Mouse (Mus musculus) testis, adult 2 months (tissue): ENCODE data around the gene Shb. TPM values are rescaled to one million over a fixed set of nuclear protein-coding genes. Genes with fewer than 3 reads are reported as not detected.
A peak's percentile ranks its signal among the peaks of the same experiment; 100 is the strongest.

ENCODE experiments used
- H3K27ac ChIP-seq: fragments of 200-500 bp; 2 replicates; pipeline ENCODE4 v1.5.1; 2012; ENCODE audit warnings: low read depth, low read length; ENCODE audit not compliant: control insufficient read depth, insufficient read depth
- H3K27me3 ChIP-seq: fragments of 200-500 bp; 2 replicates; pipeline ENCODE4 v1.6.1; 2012; ENCODE audit warnings: mild to moderate bottlenecking, low read length, moderate library complexity; ENCODE audit not compliant: control insufficient read depth, insufficient read depth
- H3K36me3 ChIP-seq: fragments of 200-500 bp; 2 replicates; pipeline ENCODE4 v1.6.1; 2012; ENCODE audit warnings: mild to moderate bottlenecking, low read length; ENCODE audit not compliant: control insufficient read depth, insufficient read depth
- H3K4me1 ChIP-seq: fragments of 200-500 bp; 2 replicates; pipeline ENCODE4 v1.6.1; 2012; ENCODE audit warnings: low read length; ENCODE audit not compliant: control insufficient read depth, insufficient read depth
- H3K4me3 ChIP-seq: fragments of 200-500 bp; 2 replicates; pipeline ENCODE4 v1.5.1; 2012; ENCODE audit warnings: low read depth, mild to moderate bottlenecking, low read length, moderate library complexity, mixed read lengths; ENCODE audit not compliant: control insufficient read depth
- CTCF ChIP-seq: fragments of 200-500 bp; IDR thresholded peaks from 2 replicates; pipeline ENCODE4 v1.5.1; 2012; ENCODE audit warnings: low read depth, mild to moderate bottlenecking, inconsistent platforms, low read length, moderate library complexity; ENCODE audit not compliant: control insufficient read depth, insufficient read depth, insufficient replicate concordance
- POLR2A ChIP-seq: fragments of 200-500 bp; IDR thresholded peaks from 2 replicates; pipeline ENCODE4 v1.6.1; 2012; ENCODE audit warnings: low read depth, mild to moderate bottlenecking, inconsistent platforms, low read length, moderate library complexity; ENCODE audit not compliant: control insufficient read depth
- polyA plus RNA-seq: library from polyadenylated mRNA; depleted of rRNA; stranded (reverse); fragments of >200 nt; gene quantifications from 2 replicates; pipeline ENCODE4 v1.2.3, GENCODE M21; 2012

Shb gene
- polyA plus RNA-seq, 1 experiment: 7.3 TPM

DNA sequence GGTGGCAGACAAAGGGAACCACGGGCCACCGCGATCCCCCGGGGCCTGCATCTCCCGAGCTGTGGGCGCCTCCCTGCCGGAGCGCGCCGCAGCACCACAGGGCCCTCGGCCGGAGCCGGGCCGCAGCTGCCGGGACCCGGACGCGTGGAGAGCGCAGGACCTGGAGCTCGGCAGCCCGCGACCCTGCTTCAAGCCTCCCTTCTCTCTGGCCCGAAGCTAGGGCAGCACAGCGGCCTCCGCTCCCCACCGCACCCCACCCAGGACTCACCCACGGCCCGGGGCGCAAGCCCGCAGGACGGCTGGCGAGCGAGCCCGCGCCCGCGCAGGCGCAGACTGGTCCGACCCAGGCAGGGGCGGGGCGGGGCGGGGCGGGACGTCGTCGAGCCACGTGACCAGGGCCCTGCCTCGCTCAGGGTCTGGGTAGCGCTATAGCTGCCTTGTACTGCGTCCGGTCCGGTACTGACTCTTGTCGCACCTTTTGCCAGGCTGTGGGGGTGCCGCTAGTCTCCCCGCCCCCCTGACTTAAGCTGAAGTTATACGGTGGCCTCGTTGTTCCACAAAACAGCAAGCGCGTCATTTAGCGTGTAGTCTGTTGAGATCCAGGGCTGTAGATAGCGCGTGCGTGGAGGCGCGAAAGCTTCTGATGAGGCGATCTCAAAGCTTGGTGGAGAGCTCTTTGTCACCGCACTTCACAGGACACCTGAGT lies 123.7 kb downstream of the Shb start, which contains the start of gene Slc25a51:
Gene Slc25a51 (minus strand): TSS at position 340 of the 706 bp plus-strand sequence.
- H3K27ac ChIP-seq: peak within 1 kb of the TSS; percentile 80
- H3K4me1 ChIP-seq: peaks cover 5% of the 10 kb centered on the region
- H3K4me3 ChIP-seq: peak within 1 kb of the TSS; percentile 87
- H3K36me3 ChIP-seq: no peaks in the 10 kb centered on the region
- H3K27me3 ChIP-seq: no peaks in the 10 kb centered on the region
- TF ChIP-seq POLR2A: peak; percentile 83
- no peak for TF ChIP-seq CTCF

DNA sequence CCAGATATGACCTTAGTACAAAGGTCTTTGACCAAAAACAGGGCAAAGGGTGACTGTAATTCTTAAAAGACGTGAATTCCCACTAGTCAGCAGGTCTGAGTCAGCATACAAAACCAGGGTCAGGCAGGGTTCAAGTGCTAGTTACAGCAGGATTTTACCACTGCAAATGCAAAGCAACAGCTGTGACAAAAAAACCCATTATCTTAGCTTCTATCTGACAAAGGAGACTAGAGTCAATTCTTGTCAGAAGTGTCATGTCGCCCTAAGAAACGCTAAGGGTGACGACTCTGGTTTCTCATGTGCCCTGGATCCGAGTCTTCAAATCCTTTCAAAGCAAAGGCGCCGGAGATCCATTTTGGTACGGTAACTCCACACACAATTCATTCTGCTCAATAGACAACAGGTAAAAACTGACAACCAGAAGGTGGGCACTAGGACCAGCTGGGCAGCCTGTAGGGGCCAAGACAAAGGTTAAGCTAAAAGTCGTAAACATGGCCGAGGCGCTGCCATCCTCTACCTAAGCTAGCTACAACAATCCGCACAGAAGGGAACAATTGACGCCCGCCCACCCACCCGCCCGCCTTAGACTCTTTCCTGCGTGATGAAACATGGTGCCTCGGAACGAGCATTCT lies 124.5 kb downstream of the Shb start:
- Histone ChIP-seq H3K4me1 (peaks cover 5% of the 10 kb centered on the region), H3K27me3 (no peaks in the 10 kb centered on the region), H3K27ac (peak overlapping the region; percentile 80), H3K36me3 (no peaks in the 10 kb centered on the region), H3K4me3 (peak overlapping the region; percentile 87)
- no peak for TF ChIP-seq CTCF
- no peak for TF ChIP-seq POLR2A

DNA sequence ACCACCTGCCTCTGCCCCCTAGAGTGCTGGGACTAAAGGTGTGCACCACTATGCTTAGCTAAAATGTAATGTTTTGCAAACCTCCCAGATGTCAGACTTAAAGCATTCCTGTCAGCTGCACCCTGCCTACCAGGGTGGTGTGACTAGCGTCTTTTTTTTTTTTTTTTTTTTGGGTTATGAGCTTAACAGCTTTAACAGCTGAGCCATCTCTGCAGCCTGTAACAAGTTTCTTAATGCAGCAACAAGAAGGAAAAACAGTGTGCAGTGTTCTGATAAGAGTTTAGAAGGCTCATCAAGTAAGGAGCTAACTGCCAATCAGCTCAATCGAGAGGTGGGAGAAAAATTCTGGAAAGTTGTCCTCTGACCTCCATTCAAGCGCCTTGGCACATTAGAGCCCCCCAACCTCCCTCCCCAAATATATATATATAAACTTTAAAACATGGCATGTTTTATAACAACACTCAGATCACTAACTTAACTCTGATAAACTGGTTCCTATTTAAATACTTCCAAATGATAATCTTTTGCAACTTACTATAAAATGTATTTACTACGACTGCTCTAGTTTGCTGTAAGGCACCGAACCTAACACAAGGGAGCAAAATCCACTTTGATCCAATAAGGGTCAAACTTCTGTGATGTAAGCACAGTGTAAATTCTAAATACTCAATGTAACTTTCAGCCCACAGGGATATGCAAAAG lies 125.1 kb downstream of the Shb start:
- no peak overlapping the region for H3K27ac ChIP-seq

DNA sequence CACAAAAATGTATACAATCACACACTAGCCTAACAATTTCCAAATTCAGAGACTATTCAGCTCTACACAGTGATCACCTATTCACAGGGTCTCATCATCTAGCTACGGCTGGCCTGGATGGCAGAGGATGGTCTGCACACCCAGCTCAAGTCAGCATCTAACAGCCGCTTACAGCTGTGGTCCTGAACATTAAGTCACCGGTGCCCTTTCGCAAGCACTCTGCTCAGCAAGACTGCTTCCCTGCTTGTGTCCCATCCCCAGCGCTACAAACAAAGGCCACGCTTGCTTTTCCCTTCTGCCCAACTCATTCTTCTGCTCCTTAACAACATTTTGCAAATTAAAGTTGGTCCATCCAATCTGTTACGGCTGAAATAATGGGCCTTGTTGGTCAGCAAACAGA lies 125.9 kb downstream of the Shb start:
- Histone ChIP-seq H3K27ac (no peak overlapping the region), H3K36me3 (no peaks in the 10 kb centered on the region), H3K27me3 (no peaks in the 10 kb centered on the region), H3K4me1 (peaks cover 5% of the 10 kb centered on the region), H3K4me3 (no peak overlapping the region)
- TF ChIP-seq CTCF (no peak), POLR2A (no peak)

More for the DNA sequence above, 125.1 kb downstream of the Shb start:
- H3K27me3 ChIP-seq: no peaks in the 10 kb centered on the region
- H3K4me1 ChIP-seq: peaks cover 5% of the 10 kb centered on the region
- H3K36me3 ChIP-seq: no peaks in the 10 kb centered on the region
- TF ChIP-seq POLR2A: no peak
- TF ChIP-seq CTCF: no peak
- H3K4me3 ChIP-seq: no peak overlapping the region

DNA sequence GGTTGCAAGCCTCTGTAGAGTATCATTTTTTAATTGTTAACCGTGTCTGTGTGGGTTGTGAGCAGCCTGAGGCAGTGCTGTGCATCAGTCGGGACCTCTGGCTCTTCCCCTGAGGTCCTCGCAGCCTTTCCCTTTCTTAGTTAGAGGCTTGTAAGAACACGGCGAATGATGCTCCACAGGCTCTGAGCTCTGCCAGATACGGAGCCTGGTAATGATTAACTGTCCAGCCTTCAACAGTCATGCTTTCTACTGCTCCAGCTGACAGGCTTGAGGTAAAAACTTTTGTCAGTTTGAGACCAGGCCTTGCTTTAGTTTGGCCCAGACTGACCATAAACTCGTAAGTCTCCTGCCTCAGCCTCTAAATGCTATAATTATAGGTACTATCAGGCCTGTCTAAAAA lies 127.0 kb downstream of the Shb start:
- H3K27ac ChIP-seq: no peak overlapping the region
- H3K4me1 ChIP-seq: peaks cover 5% of the 10 kb centered on the region
- H3K4me3 ChIP-seq: no peak overlapping the region
- no peak for TF ChIP-seq CTCF
- no peak for TF ChIP-seq POLR2A
- H3K27me3 ChIP-seq: no peaks in the 10 kb centered on the region
- H3K36me3 ChIP-seq: no peaks in the 10 kb centered on the region

DNA sequence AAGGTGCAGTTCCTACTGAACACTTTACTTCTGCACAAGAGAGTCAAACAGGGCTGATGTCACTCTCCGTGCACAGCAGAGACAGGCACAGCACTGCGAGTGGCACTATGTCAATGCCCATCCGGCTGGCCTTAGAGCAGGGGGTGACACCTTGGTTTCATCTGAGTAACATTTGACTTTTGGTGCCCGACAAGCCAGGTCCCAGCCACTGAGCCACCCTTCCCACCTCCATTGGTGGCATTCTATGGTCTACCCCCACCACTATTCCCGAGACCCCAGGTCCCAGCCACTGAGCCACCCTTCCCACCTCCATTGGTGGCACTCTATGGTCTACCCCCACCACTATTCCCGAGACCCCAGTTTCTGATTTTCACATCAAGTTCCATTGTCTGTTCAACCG lies 128.2 kb downstream of the Shb start:
- no peak overlapping the region for H3K27ac ChIP-seq
- H3K36me3 ChIP-seq: no peaks in the 10 kb centered on the region
- no peaks in the 10 kb centered on the region for H3K27me3 ChIP-seq

DNA sequence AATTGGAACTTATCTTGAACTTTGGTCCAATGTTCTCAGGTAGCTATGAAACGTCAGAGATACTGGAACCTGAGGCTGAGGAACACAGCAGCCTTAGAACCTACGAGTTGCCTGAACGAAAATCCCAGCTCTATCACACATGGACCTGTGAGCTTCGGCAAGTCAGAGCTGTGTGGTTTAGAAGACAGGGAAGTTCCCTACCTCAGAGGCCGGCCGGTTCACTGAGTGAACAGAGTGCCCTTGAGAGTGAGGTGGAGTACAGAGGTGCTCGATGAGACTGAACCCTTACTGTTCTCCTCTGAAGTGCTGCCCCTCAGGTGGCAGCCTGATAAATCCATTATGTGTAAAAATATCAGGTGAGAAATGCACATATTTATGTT lies 128.8 kb downstream of the Shb start:
- H3K4me3 ChIP-seq: no peak overlapping the region
- TF ChIP-seq CTCF (no peak), POLR2A (no peak)
- H3K4me1 ChIP-seq: peaks cover 5% of the 10 kb centered on the region
- no peak overlapping the region for H3K27ac ChIP-seq
- H3K27me3 ChIP-seq: no peaks in the 10 kb centered on the region
- H3K36me3 ChIP-seq: no peaks in the 10 kb centered on the region; the same call in 1 of the 2 replicates

More for the DNA sequence above, 128.2 kb downstream of the Shb start:
- TF ChIP-seq CTCF: no peak
- no peak for TF ChIP-seq POLR2A
- H3K4me1 ChIP-seq: peaks cover 2% of the 10 kb centered on the region
- H3K4me3 ChIP-seq: no peak overlapping the region
